ENCODE assay signal across 20 mouse cellular contexts in the genomic region with DNA sequence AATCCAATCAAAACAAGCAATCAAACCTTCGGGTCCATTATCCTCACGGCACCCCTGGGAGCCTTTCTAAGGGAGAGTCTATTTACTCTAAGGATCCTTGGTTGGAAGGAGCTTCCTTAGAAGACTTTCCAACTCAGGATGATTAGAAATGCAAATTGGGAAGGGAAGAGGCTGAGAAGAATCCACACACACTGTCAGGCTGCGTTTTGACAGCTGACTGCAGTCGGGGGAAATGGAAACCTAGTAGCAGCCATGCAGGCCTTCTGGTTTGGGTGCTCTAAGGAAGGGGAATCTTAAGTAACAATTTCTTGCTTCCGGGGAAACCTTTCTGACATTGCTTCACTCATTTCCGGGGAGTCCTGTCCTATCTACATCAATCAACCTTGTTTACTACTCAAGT.
A peak's percentile ranks its signal among the peaks of the same experiment; 100 is the strongest.
DNase-seq lines count a peak whose midpoint lies in the region; ATAC-seq lines count a peak whose summit lies in the region.
"Had no signal": no experiment of that assay in that cellular context is flagged by ENCODE, and none has a peak within 500 bp of the region (broad histone marks: within the 10 kb centered on the region; RNA-seq: fewer than 3 reads in every experiment).

No protein-coding gene starts in this region.

- ATAC-seq in forebrain, embryonic 16.5 days = 0 out of 2 replicates have a peak, but pooled peaks have one; percentile 41
- no peak; the same call in 1 of the 2 replicates for ATAC-seq in forebrain, embryonic 13.5 days
- ATAC-seq in hindbrain, embryonic 16.5 days = 0 out of 2 replicates have a peak, but pooled peaks have one; percentile 43
- ATAC-seq in neural tube, embryonic 14.5 days (ENCODE audit: low read depth) = peak; percentile 39
- ATAC-seq: activated CD4-positive, CD25-positive, alpha-beta regulatory T cell, adult 4 months; intestine, embryonic 15.5 days had no signal

- H3K27ac ChIP-seq in forebrain, embryonic 16.5 days (ENCODE audit: low read length) = no peak overlapping the region
- H3K27ac ChIP-seq in forebrain, embryonic 13.5 days = no peak overlapping the region
- no peak overlapping the region for H3K27ac ChIP-seq in hindbrain, embryonic 16.5 days (ENCODE audit: low read depth, low read length)
- H3K27ac ChIP-seq in hindbrain, embryonic 10.5 days = no peak overlapping the region
- no peak overlapping the region for H3K27ac ChIP-seq in neural tube, embryonic 14.5 days (ENCODE audit: low read depth, low read length)
- H3K27ac ChIP-seq: embryonic facial prominence, embryonic 12.5 days; heart, embryonic 10.5 days; intestine, embryonic 15.5 days had no signal

- H3K4me3 ChIP-seq in forebrain, embryonic 16.5 days (replicated peaks; ENCODE audit: low read length) = no peak overlapping the region
- no peak overlapping the region for H3K4me3 ChIP-seq in forebrain, embryonic 13.5 days
- no peak overlapping the region for H3K4me3 ChIP-seq in hindbrain, embryonic 16.5 days (ENCODE audit: low read length)
- no peak overlapping the region for H3K4me3 ChIP-seq in hindbrain, embryonic 10.5 days
- no peak overlapping the region for H3K4me3 ChIP-seq in neural tube, embryonic 14.5 days (ENCODE audit: low read depth, low read length)
- H3K4me3 ChIP-seq: embryonic facial prominence, embryonic 12.5 days; heart, embryonic 10.5 days; intestine, embryonic 15.5 days had no signal

- no peak overlapping the region for H3K4me2 ChIP-seq in forebrain, embryonic 16.5 days (ENCODE audit: low read length)
- H3K4me2 ChIP-seq in forebrain, embryonic 13.5 days = no peak overlapping the region
- no peak overlapping the region for H3K4me2 ChIP-seq in hindbrain, embryonic 16.5 days (ENCODE audit: low read length)
- no peak overlapping the region for H3K4me2 ChIP-seq in neural tube, embryonic 14.5 days (ENCODE audit: low read depth, low read length)
- H3K4me2 ChIP-seq: embryonic facial prominence, embryonic 12.5 days; intestine, embryonic 15.5 days had no signal

- no peak for DNase-seq in hindbrain, embryonic 10.5 days (ENCODE audit: low spot score)
- DNase-seq in ZHBTc4 (ENCODE audit: low read depth, low spot score) = peak; percentile 7
- DNase-seq in right cerebral cortex, postnatal 4 days = no peak
- DNase-seq: adrenal gland, postnatal 14 days; cerebellum, adult 11 months; cerebellum, adult 8-10 months; cerebellum, postnatal 25 days; gastrocnemius, postnatal 10 days; heart, adult 18-20 months; heart, postnatal 10 days; heart, postnatal 4 days; kidney, adult 18-20 months had no signal

- H3K27me3 ChIP-seq in forebrain, embryonic 16.5 days (replicated peaks; ENCODE audit: control insufficient read depth, insufficient read depth, low read length) = no peaks in the 10 kb centered on the region
- H3K27me3 ChIP-seq in forebrain, embryonic 13.5 days = no peaks in the 10 kb centered on the region
- no peaks in the 10 kb centered on the region for H3K27me3 ChIP-seq in hindbrain, embryonic 16.5 days (replicated peaks; ENCODE audit: control insufficient read depth, insufficient read depth, low read length)
- H3K27me3 ChIP-seq in hindbrain, embryonic 10.5 days (ENCODE audit: insufficient read depth, poor library complexity, severe bottlenecking) = no peaks in the 10 kb centered on the region
- no peaks in the 10 kb centered on the region for H3K27me3 ChIP-seq in neural tube, embryonic 14.5 days (ENCODE audit: control insufficient read depth, insufficient read depth, low read length)
- H3K27me3 ChIP-seq: embryonic facial prominence, embryonic 12.5 days; intestine, embryonic 15.5 days had no signal

- H3K9ac ChIP-seq in forebrain, embryonic 16.5 days (replicated peaks; ENCODE audit: low read depth, low read length) = no peak overlapping the region
- no peak overlapping the region for H3K9ac ChIP-seq in forebrain, embryonic 13.5 days
- no peak overlapping the region for H3K9ac ChIP-seq in hindbrain, embryonic 16.5 days (ENCODE audit: low read depth, low read length)
- H3K9ac ChIP-seq in neural tube, embryonic 14.5 days (replicated peaks; ENCODE audit: low read depth, low read length) = no peak overlapping the region
- H3K9ac ChIP-seq: embryonic facial prominence, embryonic 12.5 days; intestine, embryonic 15.5 days had no signal

- WGBS in forebrain, embryonic 16.5 days = 32% methylated on average over 6 of the region's 6 CpGs
- 41% methylated on average over 6 of the region's 6 CpGs for WGBS in forebrain, embryonic 13.5 days
- WGBS in hindbrain, embryonic 16.5 days = 48% methylated on average over 6 of the region's 6 CpGs
- 46% methylated on average over 6 of the region's 6 CpGs for WGBS in hindbrain, embryonic 10.5 days
- 42% methylated on average over 6 of the region's 6 CpGs for WGBS in neural tube, embryonic 14.5 days

- no peaks in the 10 kb centered on the region; the same call in 1 of the 2 replicates for H3K4me1 ChIP-seq in forebrain, embryonic 16.5 days (replicated peaks; ENCODE audit: control insufficient read depth, insufficient read depth, low read length)
- H3K4me1 ChIP-seq in forebrain, embryonic 13.5 days = peaks cover 9% of the 10 kb centered on the region
- no peaks in the 10 kb centered on the region for H3K4me1 ChIP-seq in hindbrain, embryonic 16.5 days (ENCODE audit: control insufficient read depth, insufficient read depth, low read depth, low read length)
- H3K4me1 ChIP-seq in hindbrain, embryonic 10.5 days (replicated peaks) = 0 out of 2 replicates have a peak, but pooled peaks cover 4% of the 10 kb centered on the region
- H3K4me1 ChIP-seq in neural tube, embryonic 14.5 days (ENCODE audit: control insufficient read depth, insufficient read depth, low read length) = no peaks in the 10 kb centered on the region
- H3K4me1 ChIP-seq: embryonic facial prominence, embryonic 12.5 days; intestine, embryonic 15.5 days had no signal

- no peaks in the 10 kb centered on the region for H3K9me3 ChIP-seq in forebrain, embryonic 16.5 days (ENCODE audit: control insufficient read depth, low read length)
- H3K9me3 ChIP-seq in forebrain, embryonic 13.5 days (replicated peaks) = no peaks in the 10 kb centered on the region
- no peaks in the 10 kb centered on the region for H3K9me3 ChIP-seq in hindbrain, embryonic 16.5 days (ENCODE audit: control insufficient read depth, low read length)
- H3K9me3 ChIP-seq in hindbrain, embryonic 10.5 days = no peaks in the 10 kb centered on the region
- H3K9me3 ChIP-seq in neural tube, embryonic 14.5 days (ENCODE audit: control insufficient read depth, low read length) = no peaks in the 10 kb centered on the region
- H3K9me3 ChIP-seq: embryonic facial prominence, embryonic 12.5 days; heart, embryonic 10.5 days; intestine, embryonic 15.5 days had no signal

- H3K36me3 ChIP-seq in forebrain, embryonic 16.5 days (ENCODE audit: control insufficient read depth, insufficient read depth) = no peaks in the 10 kb centered on the region
- H3K36me3 ChIP-seq in forebrain, embryonic 13.5 days (ENCODE audit: poor library complexity, severe bottlenecking) = no peaks in the 10 kb centered on the region
- no peaks in the 10 kb centered on the region for H3K36me3 ChIP-seq in hindbrain, embryonic 16.5 days (ENCODE audit: control insufficient read depth, insufficient read depth, low read length)
- H3K36me3 ChIP-seq in hindbrain, embryonic 10.5 days = no peaks in the 10 kb centered on the region
- no peaks in the 10 kb centered on the region for H3K36me3 ChIP-seq in neural tube, embryonic 14.5 days (ENCODE audit: control insufficient read depth, insufficient read depth, low read length)
- H3K36me3 ChIP-seq: embryonic facial prominence, embryonic 12.5 days; heart, embryonic 10.5 days; intestine, embryonic 15.5 days had no signal
